In the genomic region with DNA sequence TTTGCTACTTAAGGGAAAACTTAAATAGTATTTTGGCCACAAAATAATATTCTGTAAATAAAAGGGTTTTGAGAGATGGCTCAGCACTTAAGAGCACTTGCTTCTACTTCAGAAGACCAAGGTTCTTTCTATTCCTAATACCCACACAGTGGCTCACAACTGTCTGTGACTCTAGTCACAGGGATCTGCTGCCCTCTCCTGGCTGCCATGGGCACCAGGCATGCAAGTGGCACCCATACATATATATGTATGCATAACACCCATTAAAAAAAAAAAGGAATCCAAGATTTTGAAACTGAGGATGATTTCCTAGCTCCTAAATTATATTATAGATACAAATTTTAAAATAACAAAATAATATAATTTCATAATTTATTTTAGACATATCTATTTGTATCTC, we compare ENCODE assay signal across 9 mouse cellular contexts. TPM values are rescaled to one million over a fixed set of nuclear protein-coding genes. Genes with fewer than 3 reads are reported as not detected.
A peak's percentile ranks its signal among the peaks of the same experiment; 100 is the strongest.
DNase-seq lines count a peak whose midpoint lies in the region; ATAC-seq and TF ChIP-seq lines count a peak whose summit lies in the region.
"Had no signal": no experiment of that assay in that cellular context is flagged by ENCODE, and none has a peak within 500 bp of the region (broad histone marks: within the 10 kb centered on the region; RNA-seq: fewer than 3 reads in every experiment).

No protein-coding gene starts in this region.

- no peaks in the 10 kb centered on the region for H3K27me3 ChIP-seq in splenic B cell, adult 2 months (ENCODE audit: control insufficient read depth, insufficient read depth, low read length, poor library complexity, severe bottlenecking)

- peaks cover 8% of the 10 kb centered on the region for H3K36me3 ChIP-seq in splenic B cell, adult 2 months (ENCODE audit: control insufficient read depth, insufficient read depth, low read length, poor library complexity, severe bottlenecking)

- DNase-seq in frontal cortex, postnatal 25 days (ENCODE audit: low spot score in 2 of 2): no peak
- peak; percentile 58 for DNase-seq in right cerebral cortex, postnatal 4 days
- DNase-seq in right cerebral cortex, adult 18-20 months: no peak
- DNase-seq in lung, adult 2 months: no peak
- peak; percentile 67 for DNase-seq in splenic B cell, adult 2 months (ENCODE audit: low read depth, low spot score)
- no peak for DNase-seq in layer of hippocampus, adult 11-12 months (ENCODE audit: low spot score)

- TF ChIP-seq POLR2A in lung, adult 2 months (IDR thresholded peaks at IDR 0.05; ENCODE audit: borderline replicate concordance, extremely low read depth, low read depth, low read length): no peak

- peak; percentile 64 for TF ChIP-seq CTCF in lung, adult 2 months (IDR thresholded peaks at IDR 0.05; ENCODE audit: insufficient read depth, low read length)

- H3K4me1 ChIP-seq in lung, adult 2 months (ENCODE audit: control insufficient read depth, insufficient read depth, low read length): no peaks in the 10 kb centered on the region

- H3K4me3 ChIP-seq in lung, adult 2 months (replicated peaks; ENCODE audit: extremely low read depth, low read depth, low read length): no peak overlapping the region

- peak; percentile 84 for ATAC-seq in frontal cortex, adult (ENCODE audit: low TSS enrichment)
- ATAC-seq in erythroblast, adult 5-6 weeks (replicated peaks; ENCODE audit: low FRiP score, poor library complexity, severe bottlenecking): peak; percentile 73

RNA-seq across cellular contexts. Expression of a gene that starts 10.8 kb away (rescaled TPM):
- total RNA-seq in erythroblast, adult 5-6 weeks (2015; ENCODE audit: low replicate concordance): 2.3 and 5.2 TPM in 2 replicates
- 3.0 and 4.6 TPM in 2 replicates for total RNA-seq in erythroblast, adult 5-6 weeks (2017; ENCODE audit: low replicate concordance)
- 33.4 and 39.4 TPM in 2 replicates for polyA plus RNA-seq in lung, adult 2 months (2012; rRNA removed)

RNA-seq across cellular contexts. Expression of a gene that starts 11.3 kb away (rescaled TPM):
- total RNA-seq in erythroblast, adult 5-6 weeks (2015; ENCODE audit: low replicate concordance): 44.8 and 92.2 TPM in 2 replicates
- total RNA-seq in erythroblast, adult 5-6 weeks (2017; ENCODE audit: low replicate concordance): 69.8 and 91.3 TPM in 2 replicates
- polyA plus RNA-seq in lung, adult 2 months (2012; rRNA removed): 9.2 and 13.3 TPM in 2 replicates

RNA-seq across cellular contexts. Expression of a gene that starts 36.1 kb away (rescaled TPM):
- total RNA-seq in erythroblast, adult 5-6 weeks (2015; ENCODE audit: low replicate concordance): not detected in 2 replicates
- not detected in 2 replicates for total RNA-seq in erythroblast, adult 5-6 weeks (2017; ENCODE audit: low replicate concordance)
- 1.8 and 2.1 TPM in 2 replicates for polyA plus RNA-seq in lung, adult 2 months (2012; rRNA removed)
- polyA plus RNA-seq: large intestine, adult 2 months had no signal

Comparison
In these comparisons a context has a peak if more than half of its experiments do, and no peak if none do; other contexts are left out.
1. DNase-seq: peak in right cerebral cortex, postnatal 4 days (single experiment) and splenic B cell, adult 2 months (single experiment); none in frontal cortex, postnatal 25 days (0 of 2), right cerebral cortex, adult 18-20 months (single experiment), lung, adult 2 months (single experiment) and layer of hippocampus, adult 11-12 months (single experiment).